Mouse (Mus musculus): ENCODE measurements around the gene Tmed9. TPM values are rescaled to one million over a fixed set of nuclear protein-coding genes. Genes with fewer than 3 reads are reported as not detected.
"Not testable (repeated sequence)": the region's sequence is repeated elsewhere in the genome, so short reads cannot be mapped to it uniquely, and the experiment has no call there.

Gene Tmed9
- polyA plus RNA-seq, 1 experiment from 2014 or later, result 133 TPM

- H3K27me3 ChIP-seq (replicated peaks; ENCODE audit: control insufficient read depth, insufficient read depth, low read length), result no peaks in the 10 kb centered on the region
- H3K4me3 ChIP-seq (replicated peaks; ENCODE audit: low read length), result no peak overlapping the region
- peaks cover 23% of the 10 kb centered on the region for H3K4me1 ChIP-seq (replicated peaks; ENCODE audit: control insufficient read depth, insufficient read depth, low read length)
- no peak overlapping the region for H3K4me2 ChIP-seq (ENCODE audit: low read length)
- H3K9ac ChIP-seq (replicated peaks; ENCODE audit: low read depth, low read length), result no peak overlapping the region
- H3K27ac ChIP-seq (ENCODE audit: low read length), result no peak overlapping the region
- no peaks in the 10 kb centered on the region for H3K9me3 ChIP-seq (ENCODE audit: control insufficient read depth, low read length)
- H3K36me3 ChIP-seq (ENCODE audit: control insufficient read depth, insufficient read depth), result peaks cover 1% of the 10 kb centered on the region; the same call in 1 of the 2 replicates
- WGBS, result 85% methylated on average over 2 of the region's 2 CpGs
- no peak for ATAC-seq
Measured at GRCm38 (mm10) chr13:55620275-55620674, 46.7 kb downstream of the Tmed9 start.

GRCm38 (mm10) chr13:55622156-55622648 is 48.7 kb downstream of the Tmed9 start:
- Histone ChIP-seq H3K27ac (ENCODE audit: low read length) (peak overlapping the region; percentile 91), H3K4me3 (replicated peaks; ENCODE audit: low read length) (peak overlapping the region; percentile 73), H3K4me2 (ENCODE audit: low read length) (peak overlapping the region; percentile 70), H3K4me1 (replicated peaks; ENCODE audit: control insufficient read depth, insufficient read depth, low read length) (peaks cover 26% of the 10 kb centered on the region), H3K9ac (replicated peaks; ENCODE audit: low read depth, low read length) (peak overlapping the region; percentile 77)
- not testable (repeated sequence) for H3K9me3 ChIP-seq (ENCODE audit: control insufficient read depth, low read length); H3K27me3 ChIP-seq (replicated peaks; ENCODE audit: control insufficient read depth, insufficient read depth, low read length); H3K36me3 ChIP-seq (ENCODE audit: control insufficient read depth, insufficient read depth)
- peak; percentile 3; the same call in 1 of the 2 replicates for ATAC-seq
- WGBS, result 24% methylated on average over 20 of the region's 20 CpGs

- H3K4me1 ChIP-seq (replicated peaks; ENCODE audit: control insufficient read depth, insufficient read depth, low read length), result peaks cover 26% of the 10 kb centered on the region
- H3K36me3 ChIP-seq (ENCODE audit: control insufficient read depth, insufficient read depth), result peaks cover 5% of the 10 kb centered on the region; the same call in 1 of the 2 replicates
- H3K9ac ChIP-seq (replicated peaks; ENCODE audit: low read depth, low read length), result peak within 1 kb of the TSS; percentile 77
- peak; percentile 99 for ATAC-seq
- under 1% methylated on average over 59 of the region's 59 CpGs for WGBS
- peak within 1 kb of the TSS; percentile 73 for H3K4me3 ChIP-seq (replicated peaks; ENCODE audit: low read length)
- H3K27ac ChIP-seq (ENCODE audit: low read length), result peak within 1 kb of the TSS; percentile 91
- no peaks in the 10 kb centered on the region for H3K27me3 ChIP-seq (replicated peaks; ENCODE audit: control insufficient read depth, insufficient read depth, low read length)
- H3K9me3 ChIP-seq (ENCODE audit: control insufficient read depth, low read length), result no peaks in the 10 kb centered on the region
- H3K4me2 ChIP-seq (ENCODE audit: low read length), result peak within 1 kb of the TSS; percentile 95
Measured at GRCm38 (mm10) chr13:55622649-55623541, 49.4 kb downstream of the Tmed9 start, which contains the start of gene Caml. Caml (plus strand) TSS chr13:55623005.

- Histone ChIP-seq H3K9ac (replicated peaks; ENCODE audit: low read depth, low read length) (peak within 1 kb of the TSS; percentile 87), H3K27ac (ENCODE audit: low read length) (no peak within 1 kb of the TSS), H3K4me2 (ENCODE audit: low read length) (peak within 1 kb of the TSS; percentile 78), H3K27me3 (replicated peaks; ENCODE audit: control insufficient read depth, insufficient read depth, low read length) (no peaks in the 10 kb centered on the region), H3K36me3 (ENCODE audit: control insufficient read depth, insufficient read depth) (peaks cover 18% of the 10 kb centered on the region), H3K4me3 (replicated peaks; ENCODE audit: low read length) (peak within 1 kb of the TSS; percentile 86), H3K4me1 (replicated peaks; ENCODE audit: control insufficient read depth, insufficient read depth, low read length) (peaks cover 11% of the 10 kb centered on the region), H3K9me3 (ENCODE audit: control insufficient read depth, low read length) (no peaks in the 10 kb centered on the region)
- WGBS, result 6% methylated on average over 30 of the region's 30 CpGs
- ATAC-seq, result peak; percentile 95
Measured at GRCm38 (mm10) chr13:55634639-55635127, 61.2 kb downstream of the Tmed9 start, which contains the start of gene Ddx46. Ddx46 (plus strand) TSS chr13:55635027.

- peak overlapping the region; percentile 78 for H3K4me2 ChIP-seq (ENCODE audit: low read length)
- ATAC-seq, result peak; percentile 61
- H3K4me1 ChIP-seq (replicated peaks; ENCODE audit: control insufficient read depth, insufficient read depth, low read length), result peaks cover 11% of the 10 kb centered on the region
- 1% methylated on average over 38 of the region's 40 CpGs for WGBS
- H3K27me3 ChIP-seq (replicated peaks; ENCODE audit: control insufficient read depth, insufficient read depth, low read length), result no peaks in the 10 kb centered on the region
- no peaks in the 10 kb centered on the region for H3K9me3 ChIP-seq (ENCODE audit: control insufficient read depth, low read length)
- peak overlapping the region; percentile 86 for H3K4me3 ChIP-seq (replicated peaks; ENCODE audit: low read length)
- H3K9ac ChIP-seq (replicated peaks; ENCODE audit: low read depth, low read length), result peak overlapping the region; percentile 87
- H3K36me3 ChIP-seq (ENCODE audit: control insufficient read depth, insufficient read depth), result peaks cover 18% of the 10 kb centered on the region
- H3K27ac ChIP-seq (ENCODE audit: low read length), result no peak overlapping the region
Measured at GRCm38 (mm10) chr13:55635146-55635571, 61.6 kb downstream of the Tmed9 start.

GRCm38 (mm10) chr13:55636185-55636983 is 62.9 kb downstream of the Tmed9 start:
- 91% methylated on average over 14 of the region's 14 CpGs for WGBS
- Histone ChIP-seq H3K9ac (replicated peaks; ENCODE audit: low read depth, low read length) (no peak overlapping the region), H3K27me3 (replicated peaks; ENCODE audit: control insufficient read depth, insufficient read depth, low read length) (no peaks in the 10 kb centered on the region), H3K9me3 (ENCODE audit: control insufficient read depth, low read length) (no peaks in the 10 kb centered on the region), H3K27ac (ENCODE audit: low read length) (no peak overlapping the region), H3K36me3 (ENCODE audit: control insufficient read depth, insufficient read depth) (peaks cover 17% of the 10 kb centered on the region), H3K4me2 (ENCODE audit: low read length) (no peak overlapping the region), H3K4me3 (replicated peaks; ENCODE audit: low read length) (no peak overlapping the region), H3K4me1 (replicated peaks; ENCODE audit: control insufficient read depth, insufficient read depth, low read length) (peaks cover 11% of the 10 kb centered on the region)
- no peak for ATAC-seq

GRCm38 (mm10) chr13:55640480-55640879 is 66.9 kb downstream of the Tmed9 start:
- not testable (repeated sequence) for H3K9me3 ChIP-seq (ENCODE audit: control insufficient read depth, low read length); H3K27me3 ChIP-seq (replicated peaks; ENCODE audit: control insufficient read depth, insufficient read depth, low read length); H3K4me3 ChIP-seq (replicated peaks; ENCODE audit: low read length); H3K4me2 ChIP-seq (ENCODE audit: low read length); ATAC-seq; H3K27ac ChIP-seq (ENCODE audit: low read length); H3K9ac ChIP-seq (replicated peaks; ENCODE audit: low read depth, low read length)
- 43% methylated on average over 8 of the region's 8 CpGs for WGBS
- Histone ChIP-seq H3K4me1 (replicated peaks; ENCODE audit: control insufficient read depth, insufficient read depth, low read length) (peaks cover 11% of the 10 kb centered on the region), H3K36me3 (ENCODE audit: control insufficient read depth, insufficient read depth) (peaks cover 10% of the 10 kb centered on the region)

- Histone ChIP-seq H3K9me3 (ENCODE audit: control insufficient read depth, low read length) (no peaks in the 10 kb centered on the region), H3K36me3 (ENCODE audit: control insufficient read depth, insufficient read depth) (peaks cover 35% of the 10 kb centered on the region), H3K27me3 (replicated peaks; ENCODE audit: control insufficient read depth, insufficient read depth, low read length) (no peaks in the 10 kb centered on the region), H3K9ac (replicated peaks; ENCODE audit: low read depth, low read length) (no peak overlapping the region), H3K4me2 (ENCODE audit: low read length) (no peak overlapping the region), H3K4me3 (replicated peaks; ENCODE audit: low read length) (no peak overlapping the region), H3K27ac (ENCODE audit: low read length) (no peak overlapping the region), H3K4me1 (replicated peaks; ENCODE audit: control insufficient read depth, insufficient read depth, low read length) (no peaks in the 10 kb centered on the region)
- no peak for ATAC-seq
- WGBS, result 88% methylated on average over 2 of the region's 2 CpGs
Measured at GRCm38 (mm10) chr13:55644525-55644924, 71.0 kb downstream of the Tmed9 start.

All from forebrain, embryonic 16.5 days (tissue).